Mouse (Mus musculus) midbrain, embryonic 16.5 days (tissue): ENCODE measurements around the gene Osbpl11. TPM values are rescaled to one million over a fixed set of nuclear protein-coding genes. Genes with fewer than 3 reads are reported as not detected.
"Not testable (repeated sequence)": the region's sequence is repeated elsewhere in the genome, so short reads cannot be mapped to it uniquely, and the experiment has no call there.

Experiments used
- ATAC-seq: fragments of 200-750 bp; cut with Nextera tagmentation; 2 replicates; pipeline ENCODE4 v1.8.0; 2017; ENCODE audit warnings: moderate TSS enrichment
- H3K27ac ChIP-seq: fragments of 300-500 bp; sonication (generic); 2 replicates; pipeline ENCODE4 v1.5.1; 2014; ENCODE audit warnings: mild to moderate bottlenecking, low read length, mixed read lengths
- H3K27me3 ChIP-seq: fragments of 300-500 bp; sonication (generic); 2 replicates; pipeline ENCODE4 v1.6.1; 2014; ENCODE audit warnings: low read depth, low read length, mixed read lengths; ENCODE audit not compliant: control insufficient read depth, insufficient read depth
- H3K36me3 ChIP-seq: fragments of 300-500 bp; sonication (generic); 2 replicates; pipeline ENCODE4 v1.6.1; 2014; ENCODE audit warnings: mild to moderate bottlenecking, low read length, moderate library complexity, mixed read lengths; ENCODE audit not compliant: control insufficient read depth, insufficient read depth
- H3K4me1 ChIP-seq: fragments of 300-500 bp; sonication (generic); 2 replicates; pipeline ENCODE4 v1.6.1; 2014; ENCODE audit warnings: mild to moderate bottlenecking, low read length, mixed read lengths; ENCODE audit not compliant: control insufficient read depth, insufficient read depth
- H3K4me2 ChIP-seq: fragments of 300-500 bp; sonication (generic); 2 replicates; pipeline ENCODE4 v1.6.1; 2014; ENCODE audit warnings: mild to moderate bottlenecking, low read length, mixed read lengths
- H3K4me3 ChIP-seq: fragments of 300-500 bp; sonication (generic); 2 replicates; pipeline ENCODE4 v1.5.1; 2014; ENCODE audit warnings: low read depth, mild to moderate bottlenecking, low read length, moderate library complexity, mixed read lengths
- H3K9ac ChIP-seq: fragments of 300-500 bp; sonication (generic); 2 replicates; pipeline ENCODE4 v1.6.1; 2014; ENCODE audit warnings: low read depth, low read length, mixed read lengths
- H3K9me3 ChIP-seq: fragments of 300-500 bp; sonication (generic); replicated peaks from 2 replicates; pipeline ENCODE4 v1.6.1; 2014; ENCODE audit warnings: mild to moderate bottlenecking, low read length, mixed read lengths; ENCODE audit not compliant: control insufficient read depth, poor library complexity, severe bottlenecking
- WGBS: fragments of 180-500 bp; shearing (Covaris S2); extraction: QIAGEN DNeasy Blood & Tissue Kit; methylation state at CpG from one replicate; pipeline ENCODE4 v1.1.7; 2014; 5-methylcytosine and 5-hydroxymethylcytosine counted together
- polyA plus RNA-seq: library from polyadenylated mRNA; unstranded; fragments of >200 nt; fragmentation: Nextera tagmentation; extraction: Ambion mirVana; gene quantifications from 2 replicates; pipeline ENCODE4 v1.2.1, GENCODE M21; 2015

Gene Osbpl11
- polyA plus RNA-seq, 1 experiment from 2014 or later = 15.0 TPM

- Histone ChIP-seq H3K27me3 (no peaks in the 10 kb centered on the region), H3K36me3 (peaks cover 23% of the 10 kb centered on the region), H3K9me3 (no peaks in the 10 kb centered on the region), H3K4me3 (no peak overlapping the region), H3K9ac (no peak overlapping the region), H3K27ac (no peak overlapping the region), H3K4me2 (no peak overlapping the region), H3K4me1 (no peaks in the 10 kb centered on the region)
- WGBS = 94% methylated on average over 2 of the region's 2 CpGs
- ATAC-seq = no peak
Observed at GRCm38 (mm10) chr16:33210812-33211211, 25.9 kb downstream of the Osbpl11 start.

- no peak overlapping the region for H3K4me2 ChIP-seq
- H3K27me3 ChIP-seq = no peaks in the 10 kb centered on the region
- no peak overlapping the region for H3K4me3 ChIP-seq
- H3K4me1 ChIP-seq = 0 out of 2 replicates have a peak, but pooled peaks cover 4% of the 10 kb centered on the region
- WGBS = 53% methylated on average over 9 of the region's 9 CpGs
- no peak overlapping the region for H3K27ac ChIP-seq
- no peaks in the 10 kb centered on the region for H3K9me3 ChIP-seq
- H3K9ac ChIP-seq = no peak overlapping the region
- 0 out of 2 replicates have a peak, but pooled peaks cover 6% of the 10 kb centered on the region for H3K36me3 ChIP-seq
- ATAC-seq = no peak
Observed at GRCm38 (mm10) chr16:33216313-33217003, 31.6 kb downstream of the Osbpl11 start.

- H3K27me3 ChIP-seq, H3K9me3 ChIP-seq, H3K4me2 ChIP-seq, H3K4me1 ChIP-seq, H3K9ac ChIP-seq, ATAC-seq, H3K27ac ChIP-seq, H3K36me3 ChIP-seq, H3K4me3 ChIP-seq: not testable (repeated sequence)
- 65% methylated on average over 3 of the region's 3 CpGs for WGBS
Observed at GRCm38 (mm10) chr16:33217553-33218085, 32.7 kb downstream of the Osbpl11 start.

GRCm38 (mm10) chr16:33222482-33222881 lies 37.6 kb downstream of the Osbpl11 start:
- peaks cover 12% of the 10 kb centered on the region for H3K36me3 ChIP-seq
- WGBS = 89% methylated on average over 3 of the region's 3 CpGs
- H3K9ac ChIP-seq = no peak overlapping the region
- H3K4me2 ChIP-seq = no peak overlapping the region
- no peaks in the 10 kb centered on the region for H3K27me3 ChIP-seq
- H3K9me3 ChIP-seq = no peaks in the 10 kb centered on the region
- no peaks in the 10 kb centered on the region for H3K4me1 ChIP-seq
- no peak for ATAC-seq
- H3K27ac ChIP-seq = no peak overlapping the region
- H3K4me3 ChIP-seq = no peak overlapping the region

- no peak for ATAC-seq
- no peaks in the 10 kb centered on the region for H3K9me3 ChIP-seq
- H3K4me3 ChIP-seq = no peak overlapping the region
- H3K36me3 ChIP-seq = peaks cover 17% of the 10 kb centered on the region
- H3K4me2 ChIP-seq = no peak overlapping the region
- WGBS = 94% methylated on average over 5 of the region's 5 CpGs
- no peaks in the 10 kb centered on the region for H3K27me3 ChIP-seq
- H3K9ac ChIP-seq = no peak overlapping the region
- H3K27ac ChIP-seq = no peak overlapping the region
- H3K4me1 ChIP-seq = no peaks in the 10 kb centered on the region
Observed at GRCm38 (mm10) chr16:33224381-33224780, 39.5 kb downstream of the Osbpl11 start.

- Histone ChIP-seq H3K9ac (no peak overlapping the region), H3K4me2 (no peak overlapping the region), H3K36me3 (peaks cover 6% of the 10 kb centered on the region), H3K4me1 (no peaks in the 10 kb centered on the region), H3K9me3 (no peaks in the 10 kb centered on the region), H3K4me3 (no peak overlapping the region), H3K27ac (no peak overlapping the region), H3K27me3 (no peaks in the 10 kb centered on the region)
- WGBS = 75% methylated on average over 12 of the region's 12 CpGs
- no peak for ATAC-seq
Observed at GRCm38 (mm10) chr16:33234128-33234527, 49.3 kb downstream of the Osbpl11 start.

GRCm38 (mm10) chr16:33236151-33236550 lies 51.3 kb downstream of the Osbpl11 start:
- H3K4me1 ChIP-seq = no peaks in the 10 kb centered on the region

GRCm38 (mm10) chr16:33239305-33239704 lies 54.4 kb downstream of the Osbpl11 start:
- Histone ChIP-seq H3K36me3 (peaks cover 22% of the 10 kb centered on the region), H3K4me1 (no peaks in the 10 kb centered on the region), H3K27ac (no peak overlapping the region), H3K4me3 (no peak overlapping the region), H3K27me3 (no peaks in the 10 kb centered on the region), H3K9ac (no peak overlapping the region), H3K4me2 (no peak overlapping the region), H3K9me3 (no peaks in the 10 kb centered on the region)
- no peak for ATAC-seq
- 97% methylated on average over 2 of the region's 2 CpGs for WGBS

More at GRCm38 (mm10) chr16:33236151-33236550, 51.3 kb downstream of the Osbpl11 start:
- Histone ChIP-seq H3K27me3 (no peaks in the 10 kb centered on the region), H3K9me3 (no peaks in the 10 kb centered on the region), H3K4me2 (no peak overlapping the region), H3K4me3 (no peak overlapping the region), H3K36me3 (peaks cover 15% of the 10 kb centered on the region), H3K9ac (no peak overlapping the region), H3K27ac (no peak overlapping the region)
- WGBS = 82% methylated on average over 6 of the region's 6 CpGs
- no peak for ATAC-seq

GRCm38 (mm10) chr16:33242046-33242445 lies 57.2 kb downstream of the Osbpl11 start:
- Histone ChIP-seq H3K9ac (no peak overlapping the region), H3K4me2 (no peak overlapping the region), H3K27me3 (no peaks in the 10 kb centered on the region), H3K9me3 (no peaks in the 10 kb centered on the region), H3K36me3 (peaks cover 18% of the 10 kb centered on the region), H3K4me1 (no peaks in the 10 kb centered on the region), H3K4me3 (no peak overlapping the region), H3K27ac (no peak overlapping the region)
- WGBS = 87% methylated on average over 6 of the region's 6 CpGs
- ATAC-seq = no peak
